Mouse (Mus musculus) neural tube, embryonic 13.5 days (tissue): ENCODE measurements around the gene Pfkp. TPM values are rescaled to one million over a fixed set of nuclear protein-coding genes. Genes with fewer than 3 reads are reported as not detected.

Source experiments
- ATAC-seq: fragments of 200-750 bp; cut with Nextera tagmentation; 2 replicates; pipeline ENCODE4 v1.8.0; 2017; ENCODE audit warnings: low read depth, mild to moderate bottlenecking, moderate TSS enrichment, moderate library complexity
- H3K27ac ChIP-seq: fragments of 300-500 bp; sonication (generic); replicated peaks from 2 replicates; pipeline ENCODE4 v1.5.1; 2015; ENCODE audit warnings: moderate library complexity, mild to moderate bottlenecking, inconsistent platforms
- H3K27me3 ChIP-seq: fragments of 300-500 bp; sonication (generic); 2 replicates; pipeline ENCODE4 v1.6.1; 2015; ENCODE audit warnings: mild to moderate bottlenecking, inconsistent platforms
- H3K36me3 ChIP-seq: fragments of 300-500 bp; sonication (generic); 2 replicates; pipeline ENCODE4 v1.6.1; 2015; ENCODE audit warnings: mild to moderate bottlenecking, inconsistent platforms
- H3K4me1 ChIP-seq: fragments of 300-500 bp; sonication (generic); replicated peaks from 2 replicates; pipeline ENCODE4 v1.6.1; 2015; ENCODE audit warnings: inconsistent platforms
- H3K4me2 ChIP-seq: fragments of 300-500 bp; sonication (generic); 2 replicates; pipeline ENCODE4 v1.6.1; 2015; ENCODE audit warnings: inconsistent platforms, mild to moderate bottlenecking, moderate library complexity
- H3K4me3 ChIP-seq: fragments of 300-500 bp; sonication (generic); 2 replicates; pipeline ENCODE4 v1.5.1; 2015; ENCODE audit warnings: mild to moderate bottlenecking, inconsistent platforms
- H3K9ac ChIP-seq: fragments of 300-500 bp; sonication (generic); 2 replicates; pipeline ENCODE4 v1.6.1; 2015; ENCODE audit warnings: moderate library complexity, mild to moderate bottlenecking, inconsistent platforms
- H3K9me3 ChIP-seq: fragments of 300-500 bp; sonication (generic); 2 replicates; pipeline ENCODE4 v1.6.1; 2016; ENCODE audit warnings: inconsistent platforms
- WGBS: fragments of 180-500 bp; shearing (Covaris S2); methylation state at CpG from one replicate; pipeline ENCODE4 v1.1.7; 2015; 5-methylcytosine and 5-hydroxymethylcytosine counted together
- polyA plus RNA-seq: library from polyadenylated mRNA; unstranded; fragments of >200 nt; fragmentation: Nextera tagmentation; extraction: Ambion mirVana; gene quantifications from 2 replicates; pipeline ENCODE4 v1.2.1, GENCODE M21; 2015

Pfkp gene
- polyA plus RNA-seq, 1 experiment from 2014 or later = 195 TPM

GRCm38 (mm10) chr13:6636520-6636919 is 12.1 kb downstream of the Pfkp start:
- Histone ChIP-seq H3K9ac (no peak overlapping the region), H3K9me3 (no peaks in the 10 kb centered on the region), H3K27me3 (no peaks in the 10 kb centered on the region), H3K4me1 (peaks cover 12% of the 10 kb centered on the region; the same call in 1 of the 2 replicates), H3K27ac (no peak overlapping the region), H3K4me2 (no peak overlapping the region), H3K4me3 (no peak overlapping the region), H3K36me3 (no peaks in the 10 kb centered on the region)
- no peak for ATAC-seq
- 69% methylated on average over 6 of the region's 6 CpGs for WGBS

GRCm38 (mm10) chr13:6635138-6636076 is 13.2 kb downstream of the Pfkp start:
- 81% methylated on average over 11 of the region's 11 CpGs for whole genome bisulfite sequencing

GRCm38 (mm10) chr13:6634063-6634462 is 14.5 kb downstream of the Pfkp start:
- Histone ChIP-seq H3K36me3 (no peaks in the 10 kb centered on the region), H3K27me3 (no peaks in the 10 kb centered on the region), H3K9me3 (no peaks in the 10 kb centered on the region), H3K9ac (no peak overlapping the region), H3K4me1 (peaks cover 12% of the 10 kb centered on the region; the same call in 1 of the 2 replicates), H3K4me3 (no peak overlapping the region), H3K4me2 (no peak overlapping the region), H3K27ac (no peak overlapping the region)
- 88% methylated on average over 12 of the region's 12 CpGs for WGBS
- no peak for ATAC-seq

More at GRCm38 (mm10) chr13:6635138-6636076, 13.2 kb downstream of the Pfkp start:
- no peak overlapping the region for H3K27ac ChIP-seq
- H3K4me1 ChIP-seq = peaks cover 12% of the 10 kb centered on the region; the same call in 1 of the 2 replicates
- no peaks in the 10 kb centered on the region for H3K36me3 ChIP-seq
- no peak overlapping the region for H3K9ac ChIP-seq
- H3K4me2 ChIP-seq = no peak overlapping the region
- no peaks in the 10 kb centered on the region for H3K9me3 ChIP-seq
- H3K27me3 ChIP-seq = no peaks in the 10 kb centered on the region
- ATAC-seq = no peak
- no peak overlapping the region for H3K4me3 ChIP-seq

- Histone ChIP-seq H3K36me3 (no peaks in the 10 kb centered on the region), H3K27me3 (no peaks in the 10 kb centered on the region), H3K9ac (no peak overlapping the region), H3K4me3 (no peak overlapping the region), H3K27ac (no peak overlapping the region), H3K4me2 (no peak overlapping the region), H3K9me3 (no peaks in the 10 kb centered on the region), H3K4me1 (peaks cover 12% of the 10 kb centered on the region; the same call in 1 of the 2 replicates)
- WGBS = 65% methylated on average over 7 of the region's 7 CpGs
- ATAC-seq = no peak
Measured at GRCm38 (mm10) chr13:6633524-6633923, 15.1 kb downstream of the Pfkp start.

- ATAC-seq = no peak
- Histone ChIP-seq H3K27ac (no peak overlapping the region), H3K4me1 (peaks cover 12% of the 10 kb centered on the region; the same call in 1 of the 2 replicates), H3K36me3 (no peaks in the 10 kb centered on the region), H3K4me3 (no peak overlapping the region), H3K9ac (no peak overlapping the region), H3K9me3 (no peaks in the 10 kb centered on the region), H3K27me3 (no peaks in the 10 kb centered on the region), H3K4me2 (no peak overlapping the region)
- 87% methylated on average over 4 of the region's 4 CpGs for WGBS
Measured at GRCm38 (mm10) chr13:6632935-6633334, 15.6 kb downstream of the Pfkp start.

GRCm38 (mm10) chr13:6632513-6632912 is 16.1 kb downstream of the Pfkp start:
- 82% methylated on average over 8 of the region's 8 CpGs for WGBS
- Histone ChIP-seq H3K36me3 (no peaks in the 10 kb centered on the region), H3K9ac (no peak overlapping the region), H3K27me3 (no peaks in the 10 kb centered on the region), H3K4me1 (peaks cover 12% of the 10 kb centered on the region; the same call in 1 of the 2 replicates), H3K4me2 (no peak overlapping the region), H3K9me3 (no peaks in the 10 kb centered on the region), H3K27ac (no peak overlapping the region), H3K4me3 (no peak overlapping the region)
- no peak for ATAC-seq

GRCm38 (mm10) chr13:6631772-6632510 is 16.6 kb downstream of the Pfkp start:
- Histone ChIP-seq H3K36me3 (no peaks in the 10 kb centered on the region), H3K4me1 (peaks cover 10% of the 10 kb centered on the region; the same call in 1 of the 2 replicates), H3K27ac (no peak overlapping the region), H3K27me3 (no peaks in the 10 kb centered on the region), H3K9me3 (no peaks in the 10 kb centered on the region), H3K4me3 (no peak overlapping the region), H3K9ac (no peak overlapping the region), H3K4me2 (no peak overlapping the region)
- ATAC-seq = no peak
- 77% methylated on average over 12 of the region's 12 CpGs for WGBS

GRCm38 (mm10) chr13:6630660-6631059 is 17.9 kb downstream of the Pfkp start:
- 0 out of 2 replicates have a peak, but pooled peaks cover 5% of the 10 kb centered on the region for H3K4me1 ChIP-seq
- no peak overlapping the region for H3K9ac ChIP-seq
- H3K27me3 ChIP-seq = no peaks in the 10 kb centered on the region
- ATAC-seq = no peak
- no peaks in the 10 kb centered on the region for H3K36me3 ChIP-seq
- 86% methylated on average over 5 of the region's 5 CpGs for WGBS
- H3K4me2 ChIP-seq = no peak overlapping the region
- H3K9me3 ChIP-seq = no peaks in the 10 kb centered on the region
- H3K27ac ChIP-seq = no peak overlapping the region
- no peak overlapping the region for H3K4me3 ChIP-seq

- Histone ChIP-seq H3K27ac (no peak overlapping the region), H3K9me3 (no peaks in the 10 kb centered on the region), H3K36me3 (no peaks in the 10 kb centered on the region), H3K4me2 (no peak overlapping the region), H3K27me3 (no peaks in the 10 kb centered on the region), H3K4me3 (no peak overlapping the region), H3K4me1 (0 out of 2 replicates have a peak, but pooled peaks cover 5% of the 10 kb centered on the region), H3K9ac (no peak overlapping the region)
- no peak for ATAC-seq
- WGBS = 71% methylated on average over 5 of the region's 5 CpGs
Measured at GRCm38 (mm10) chr13:6629927-6630326, 18.6 kb downstream of the Pfkp start.

- H3K36me3 ChIP-seq = no peaks in the 10 kb centered on the region
- H3K4me1 ChIP-seq = 0 out of 2 replicates have a peak, but pooled peaks cover 5% of the 10 kb centered on the region
- ATAC-seq = no peak
- H3K4me3 ChIP-seq = no peak overlapping the region
- no peak overlapping the region for H3K9ac ChIP-seq
- no peaks in the 10 kb centered on the region for H3K9me3 ChIP-seq
- H3K4me2 ChIP-seq = no peak overlapping the region
- H3K27me3 ChIP-seq = no peaks in the 10 kb centered on the region
- 82% methylated on average over 14 of the region's 14 CpGs for WGBS
- no peak overlapping the region for H3K27ac ChIP-seq
Measured at GRCm38 (mm10) chr13:6628998-6629764, 19.4 kb downstream of the Pfkp start.

GRCm38 (mm10) chr13:6628261-6628660 is 20.3 kb downstream of the Pfkp start:
- Histone ChIP-seq H3K9me3 (no peaks in the 10 kb centered on the region), H3K27me3 (no peaks in the 10 kb centered on the region), H3K27ac (no peak overlapping the region), H3K36me3 (no peaks in the 10 kb centered on the region), H3K4me2 (no peak overlapping the region), H3K4me1 (0 out of 2 replicates have a peak, but pooled peaks cover 5% of the 10 kb centered on the region), H3K4me3 (no peak overlapping the region), H3K9ac (no peak overlapping the region)
- ATAC-seq = no peak
- WGBS = 86% methylated on average over 3 of the region's 3 CpGs
